Mouse (Mus musculus) adrenal gland, adult 18-20 months (tissue): Measurements from ENCODE around the gene Retreg1. TPM values are rescaled to one million over a fixed set of nuclear protein-coding genes. Genes with fewer than 3 reads are reported as not detected.

Experiments
- DNase-seq, 2 experiments: peaks; one replicate each; pipeline ENCODE4 v3.0.0; 2021 to 2022; ENCODE audit warnings: low spot score in 2 of 2
- total RNA-seq, 2 experiments: library from RNA; stranded (reverse); gene quantifications; 1 replicate in 1 of 2; 2 replicates in 1 of 2; pipeline ENCODE4 v1.2.3; 2021

Gene Retreg1
- total RNA-seq, 2 experiments from 2014 or later = 20.9 to 47.3 TPM

DNA sequence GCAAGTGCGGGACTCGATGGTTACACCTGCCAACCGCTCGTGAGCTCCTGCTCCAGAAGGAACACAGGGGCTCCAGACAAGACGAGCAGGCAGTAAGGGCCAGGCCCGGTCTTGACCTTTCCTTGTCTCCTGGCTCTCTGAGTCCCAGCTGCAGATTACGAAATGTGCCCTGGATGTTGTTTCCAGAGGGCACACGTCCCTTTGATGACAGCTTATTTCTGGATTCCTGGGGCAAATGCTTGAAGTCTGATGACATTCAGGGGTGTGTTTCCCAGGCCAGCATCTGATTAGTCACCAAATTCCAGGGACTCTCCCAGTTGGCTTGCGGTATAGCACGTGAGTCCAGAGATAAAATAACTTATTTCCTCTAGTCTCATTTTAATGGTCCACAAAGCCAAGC lies 72.0 kb downstream of the Retreg1 start:
- peak; percentile 44 to 63 for DNase-seq

DNA sequence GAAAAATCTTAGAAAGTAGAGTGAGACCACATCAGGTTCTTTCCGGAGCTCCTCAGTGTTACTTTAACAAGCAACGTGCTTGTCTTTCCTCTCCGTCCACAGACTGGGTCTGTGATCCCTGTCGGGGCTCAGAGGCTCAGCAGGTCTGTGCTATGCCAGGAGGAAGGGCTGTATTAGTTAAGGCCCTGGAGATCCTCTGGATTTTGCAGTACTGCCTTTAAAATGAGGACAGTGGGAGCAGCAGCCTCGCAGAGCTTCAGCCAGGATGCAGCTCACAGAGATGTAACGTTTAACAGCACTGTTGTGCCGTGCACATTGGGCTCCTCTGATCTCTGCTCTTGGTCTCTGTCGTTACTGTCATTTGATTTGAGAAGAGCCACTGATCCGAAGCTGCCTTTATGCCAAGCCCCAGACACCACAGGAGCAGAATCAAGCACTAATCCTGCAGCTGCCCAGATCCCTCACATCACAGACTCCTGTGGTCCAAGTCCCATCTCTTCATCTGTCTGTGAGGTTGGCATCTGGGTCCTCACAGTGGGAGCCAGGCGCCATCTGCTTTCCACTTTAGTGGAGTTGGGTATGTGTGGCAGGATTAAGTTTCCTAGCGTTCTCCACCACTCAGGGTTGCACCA lies 72.7 kb downstream of the Retreg1 start:
- DNase-seq = no peak

DNA sequence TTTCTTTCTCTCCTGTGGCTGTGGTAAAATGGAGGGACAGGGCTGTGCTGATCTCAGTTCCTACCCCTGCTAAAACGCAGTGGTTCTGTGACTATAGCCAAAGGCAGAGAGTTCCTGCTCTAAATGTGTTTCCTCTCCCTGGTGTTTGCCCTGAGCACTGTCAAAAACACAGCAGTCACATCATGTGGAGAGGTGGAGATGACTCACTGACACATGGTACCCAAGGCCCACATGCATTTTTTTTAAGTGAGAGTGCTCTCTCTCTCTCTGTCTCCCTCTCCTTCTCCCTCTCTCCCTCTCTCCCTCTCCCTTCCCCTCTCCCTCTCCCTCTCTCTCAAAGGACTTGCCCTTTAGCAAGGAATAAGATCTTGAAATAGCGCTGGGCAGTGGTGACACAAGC lies 73.3 kb downstream of the Retreg1 start:
- no peak for DNase-seq

DNA sequence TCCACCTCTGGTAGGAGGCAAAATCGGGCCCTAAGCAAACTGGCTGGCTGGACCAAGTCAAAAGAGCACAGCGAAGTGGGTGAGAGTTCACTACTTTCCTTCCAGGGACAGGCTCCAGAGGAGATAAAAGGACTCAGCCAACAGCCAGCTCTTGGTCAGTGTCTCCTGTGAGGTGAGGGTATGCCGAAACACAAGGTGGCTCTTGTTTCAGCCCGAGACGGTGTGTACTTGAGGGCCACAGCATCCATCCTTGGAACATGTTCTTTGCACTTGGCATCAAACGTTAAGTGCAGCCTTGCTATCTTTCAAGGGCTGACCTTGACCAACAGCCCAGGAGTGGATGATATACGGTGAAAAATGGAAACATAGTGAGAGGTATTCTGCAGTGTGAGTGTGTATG lies 75.7 kb downstream of the Retreg1 start:
- no peak for DNase-seq

DNA sequence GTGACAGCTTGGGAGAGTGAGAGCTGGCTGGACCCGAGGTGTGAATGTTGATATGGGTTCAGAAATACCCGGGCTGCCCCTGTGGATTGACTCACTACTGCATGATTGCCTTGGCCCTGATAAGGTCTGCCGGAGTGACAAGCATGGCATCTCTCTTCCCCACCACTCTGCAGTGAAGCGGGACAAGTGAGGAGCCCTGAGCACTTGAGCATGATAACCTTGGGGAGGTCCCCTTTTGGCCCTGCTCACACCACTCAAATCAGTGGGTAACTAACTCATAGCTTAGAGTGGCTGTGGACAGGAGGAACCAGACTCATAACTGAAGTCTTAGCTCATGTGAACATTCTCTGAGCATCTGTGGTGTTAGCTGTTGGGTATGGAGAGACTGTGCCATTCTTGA lies 77.0 kb downstream of the Retreg1 start:
- DNase-seq = no peak

DNA sequence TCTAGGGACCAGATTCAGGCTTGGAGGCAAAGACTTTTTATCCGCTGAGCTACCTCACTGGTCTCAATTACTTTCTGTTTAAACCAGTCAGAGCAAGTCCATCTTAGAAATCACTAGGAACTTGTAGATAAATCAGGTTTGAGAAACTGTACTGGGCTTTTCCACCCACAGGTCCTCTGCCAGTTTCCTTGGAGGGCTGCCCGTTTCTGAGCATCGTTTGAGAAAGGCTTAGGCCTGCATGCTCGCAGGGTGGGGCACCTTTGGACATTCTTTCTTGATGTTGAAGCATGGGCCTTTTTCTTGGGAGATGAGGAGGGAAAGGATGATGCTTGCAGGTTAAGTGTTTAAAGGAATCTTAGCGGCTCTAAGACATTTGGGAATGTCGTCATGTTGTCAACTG lies 77.9 kb downstream of the Retreg1 start:
- no peak for DNase-seq

DNA sequence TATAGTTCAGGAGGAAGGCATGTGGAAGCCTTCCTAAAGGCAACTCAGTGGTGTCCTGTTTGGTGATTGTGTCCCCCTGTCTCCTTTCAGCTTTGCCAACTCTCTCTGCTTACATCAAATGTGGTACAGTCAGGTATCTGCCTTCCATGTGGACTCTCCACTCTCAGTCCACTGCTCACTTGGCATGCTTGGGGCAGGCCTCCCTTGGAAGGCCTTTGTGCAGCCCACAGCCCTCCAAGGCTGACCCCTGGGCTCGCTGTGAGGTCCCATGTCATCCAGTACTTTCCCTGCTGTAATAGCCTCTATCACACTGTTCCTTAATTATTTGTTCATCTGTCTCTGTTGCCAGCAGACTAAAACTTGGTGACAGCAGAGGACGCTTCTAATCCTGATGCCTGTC lies 79.0 kb downstream of the Retreg1 start:
- no peak for DNase-seq

DNA sequence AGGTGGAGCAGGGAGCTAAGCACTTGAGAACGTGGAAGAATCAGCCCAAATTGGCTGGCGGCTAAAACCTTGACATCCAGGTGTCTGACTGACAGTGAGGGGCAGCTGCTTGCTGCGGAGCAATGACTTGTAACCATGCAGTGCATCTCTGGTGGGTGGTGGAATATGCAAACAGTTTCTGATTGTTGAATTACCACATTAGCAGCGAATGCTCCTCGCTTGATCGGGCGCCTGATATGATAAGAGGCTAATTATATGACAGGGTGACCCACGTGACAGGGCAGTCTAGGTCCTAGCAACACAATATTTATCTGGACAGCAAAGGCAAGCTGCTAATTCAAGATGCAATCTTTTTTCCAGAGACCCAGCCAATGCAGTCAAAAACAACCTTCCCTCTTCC lies 80.9 kb downstream of the Retreg1 start:
- DNase-seq = no peak

DNA sequence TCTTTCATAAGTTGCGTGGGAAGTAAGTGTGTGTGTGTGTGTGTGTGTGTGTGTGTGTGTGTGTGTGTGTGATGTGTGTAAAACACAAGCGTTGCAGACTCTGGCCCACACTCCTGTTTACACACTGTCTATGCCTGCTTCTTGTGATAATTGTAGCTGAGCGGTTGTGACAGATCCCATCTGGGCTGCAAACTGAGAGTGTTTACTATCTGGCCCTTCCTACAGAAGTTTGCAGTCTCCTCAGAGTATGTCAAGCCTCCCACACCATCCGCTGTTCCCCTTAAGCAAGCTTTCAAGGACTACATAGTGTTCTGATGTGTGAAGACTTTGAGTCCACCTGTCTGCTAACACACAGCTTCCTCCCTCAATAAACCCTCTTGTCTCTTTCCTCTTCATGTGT lies 83.2 kb downstream of the Retreg1 start:
- DNase-seq = no peak

DNA sequence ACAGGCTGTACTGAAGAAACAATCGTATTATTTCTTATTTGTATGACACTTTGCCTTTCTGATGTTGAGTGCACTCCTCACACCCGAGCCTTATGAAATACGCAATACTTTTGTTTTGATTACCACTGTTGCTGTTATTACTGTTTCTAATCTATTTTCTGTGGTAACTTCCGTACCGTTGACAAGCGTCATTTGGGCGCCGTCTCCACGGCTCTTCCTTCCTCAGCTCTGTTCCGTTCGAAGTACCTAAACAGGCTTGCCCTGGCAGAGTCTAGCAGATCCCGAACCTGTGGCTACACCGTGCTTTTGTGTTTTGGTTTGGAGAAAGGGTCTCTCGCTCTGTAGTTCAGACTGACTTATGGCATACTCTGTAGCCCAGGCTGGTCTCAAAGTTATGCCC lies 84.1 kb downstream of the Retreg1 start:
- DNase-seq = no peak

DNA sequence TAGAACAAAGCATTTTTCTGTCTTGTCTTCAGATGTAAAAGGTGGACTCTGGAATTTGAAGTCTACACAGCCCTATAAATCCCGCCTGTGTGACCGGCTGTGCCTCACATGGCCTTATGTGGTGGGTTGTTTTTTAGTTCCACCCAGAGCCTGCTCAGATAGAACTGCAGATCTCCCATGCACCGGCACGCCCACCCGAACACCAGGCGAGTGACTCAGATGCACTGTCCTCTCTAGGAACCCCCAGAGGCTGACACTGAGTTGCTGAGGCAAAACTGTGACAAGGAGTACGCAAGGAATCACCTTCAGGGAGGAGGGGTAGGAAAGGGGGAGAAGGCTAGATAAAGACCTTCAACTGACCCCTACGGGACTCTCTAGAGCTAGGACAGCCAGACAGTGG lies 85.0 kb downstream of the Retreg1 start:
- DNase-seq = no peak

DNA sequence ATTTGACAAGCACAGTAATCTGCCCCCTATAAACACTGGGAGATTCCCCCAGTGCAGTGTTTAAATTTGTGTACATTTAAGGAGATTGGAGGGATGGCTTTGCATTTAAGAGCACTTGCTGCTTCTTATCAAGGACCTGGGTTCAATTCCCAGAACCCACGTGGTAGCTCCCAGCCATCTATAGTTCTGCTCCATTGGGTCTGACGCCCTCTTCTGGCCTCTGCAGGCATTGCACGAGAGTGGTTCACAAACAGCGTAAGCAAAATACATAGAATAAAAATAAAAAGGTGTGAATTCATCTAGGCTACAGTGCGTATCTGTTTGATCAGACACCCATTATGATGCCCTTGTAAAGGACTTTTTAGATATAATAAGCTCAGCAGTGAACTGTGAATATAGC lies 85.9 kb downstream of the Retreg1 start:
- no peak for DNase-seq

DNA sequence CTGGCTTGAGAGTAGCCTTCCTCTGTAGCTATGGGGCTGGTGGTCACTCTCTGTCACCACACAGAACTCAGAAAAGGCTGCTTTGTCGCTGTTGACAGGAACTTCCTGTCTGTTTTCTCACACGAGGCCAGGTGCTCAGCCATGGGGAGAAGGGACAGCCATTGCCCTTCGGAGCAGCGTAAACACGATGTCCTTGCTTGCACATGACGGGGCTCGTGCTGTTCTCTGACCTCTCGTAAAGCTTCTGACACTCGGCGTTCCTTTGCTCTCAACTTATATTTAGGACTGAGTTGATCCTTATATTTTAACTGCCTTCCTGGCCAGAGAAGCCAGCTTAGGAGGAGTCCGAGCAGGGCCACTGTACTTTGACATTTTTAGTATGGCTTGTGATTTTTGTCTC lies 86.5 kb downstream of the Retreg1 start:
- DNase-seq = no peak

DNA sequence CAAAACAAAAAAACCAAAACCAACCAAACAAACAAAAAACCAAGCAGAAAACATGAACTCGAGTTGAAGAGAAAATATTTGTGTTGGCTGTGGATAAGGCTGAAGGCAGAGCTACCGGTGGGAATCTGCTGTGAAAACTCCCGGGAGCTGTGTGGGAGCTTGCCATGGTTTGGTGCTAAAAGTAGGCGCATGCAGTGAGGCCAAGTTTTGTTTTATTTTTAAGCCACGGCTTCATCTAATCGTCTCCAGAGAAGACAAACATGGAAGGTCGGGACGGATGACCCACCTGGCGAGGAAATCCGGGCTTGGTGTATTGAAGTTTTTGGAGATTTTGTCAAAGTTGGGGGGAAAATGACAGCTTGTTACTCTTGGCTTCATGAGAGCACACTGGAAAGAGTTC lies 87.0 kb downstream of the Retreg1 start:
- DNase-seq = no peak

DNA sequence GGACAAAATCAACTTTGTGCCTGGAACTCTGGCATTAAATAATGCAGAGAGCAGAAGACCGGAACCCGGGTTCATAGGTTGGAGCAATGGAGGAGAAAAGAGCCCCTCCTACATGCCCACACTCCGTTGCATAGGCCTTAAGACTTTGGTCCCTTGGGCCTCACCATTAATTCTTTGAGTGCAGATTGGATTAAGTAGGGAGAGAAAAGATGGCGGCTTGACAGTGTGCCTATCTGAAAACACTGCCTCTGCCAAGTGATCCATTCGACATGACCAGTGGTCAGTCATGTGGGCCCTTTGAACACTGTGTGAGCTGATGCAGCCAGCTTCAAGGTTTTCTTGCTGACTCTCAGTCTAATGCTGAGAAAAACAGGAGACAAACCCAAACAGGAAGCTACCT lies 87.7 kb downstream of the Retreg1 start:
- no peak for DNase-seq

DNA sequence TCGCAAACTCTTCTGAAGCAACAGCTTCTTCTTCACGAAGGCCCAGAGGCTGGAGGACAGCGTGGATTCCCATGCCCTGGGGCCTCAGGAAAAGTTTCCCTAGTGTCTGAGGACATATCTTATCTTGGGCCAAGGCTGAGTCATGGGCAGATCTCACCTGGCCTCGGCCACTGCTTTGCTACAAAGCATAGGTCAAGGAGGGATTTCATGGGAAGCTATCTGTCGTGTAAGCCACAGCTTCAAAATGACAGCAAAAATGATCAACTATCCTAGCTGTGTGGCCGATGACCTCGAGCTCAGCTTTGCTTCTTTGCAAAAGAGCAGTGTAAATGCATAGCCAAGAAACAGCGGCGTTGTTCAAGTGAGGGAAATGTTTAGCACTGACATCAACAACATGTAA lies 89.5 kb downstream of the Retreg1 start:
- DNase-seq = no peak

DNA sequence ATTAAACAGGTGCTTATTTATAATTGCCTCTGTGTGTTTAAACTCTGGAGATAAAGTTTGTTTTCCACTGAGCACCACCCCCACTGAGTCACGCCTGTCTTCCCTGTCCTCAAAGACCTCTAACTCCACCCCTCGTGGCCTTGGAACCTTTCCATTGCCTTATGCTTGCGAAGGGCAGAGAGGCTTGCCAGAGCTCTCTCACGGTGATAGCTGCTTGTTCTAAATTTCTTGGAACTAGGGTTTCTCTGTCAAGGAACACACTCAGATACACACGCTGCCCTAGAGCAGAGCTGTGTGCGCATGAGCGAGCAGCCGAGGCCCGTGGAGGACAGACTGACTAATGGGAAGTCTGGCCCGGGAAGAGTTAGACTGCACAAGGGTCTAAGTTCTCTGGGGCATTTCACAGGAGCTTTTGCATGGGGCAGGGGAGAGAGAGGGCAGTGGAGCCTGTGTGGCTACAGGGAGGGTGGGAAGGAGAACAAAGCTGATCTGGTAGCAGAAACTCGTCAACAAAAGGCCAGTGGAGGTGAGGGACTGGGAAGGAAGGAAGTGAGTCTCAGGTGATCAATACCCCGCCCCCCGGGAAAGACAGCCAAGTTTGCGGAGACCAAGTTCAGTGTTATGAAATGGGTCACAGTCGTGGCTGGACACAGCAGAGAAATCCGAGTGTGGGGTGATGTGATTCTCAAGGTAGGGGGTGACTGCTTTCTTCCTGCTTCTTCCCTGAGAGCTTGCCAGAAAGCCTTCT lies 90.1 kb downstream of the Retreg1 start:
- DNase-seq = peak; percentile 66 to 77

DNA sequence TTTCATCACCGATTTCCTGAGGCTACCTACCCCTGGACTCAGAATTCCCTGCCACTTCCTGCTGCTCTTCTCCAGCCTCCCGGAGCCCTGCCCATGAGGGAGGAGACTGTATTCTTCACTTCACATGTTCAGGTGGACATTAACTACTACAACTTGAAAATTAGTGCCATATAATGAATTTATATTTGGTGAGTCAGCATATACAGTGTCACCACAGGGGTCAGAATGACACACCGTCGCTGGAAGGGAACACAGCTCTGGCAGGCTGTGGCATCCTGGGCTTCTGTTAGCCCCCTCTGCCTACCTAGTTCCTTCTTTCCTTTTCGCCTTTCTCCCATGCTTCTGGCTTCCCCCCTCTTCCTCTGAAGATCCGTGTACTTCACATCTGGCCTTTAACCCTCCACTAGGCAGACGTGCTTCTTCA lies 90.7 kb downstream of the Retreg1 start:
- no peak for DNase-seq

DNA sequence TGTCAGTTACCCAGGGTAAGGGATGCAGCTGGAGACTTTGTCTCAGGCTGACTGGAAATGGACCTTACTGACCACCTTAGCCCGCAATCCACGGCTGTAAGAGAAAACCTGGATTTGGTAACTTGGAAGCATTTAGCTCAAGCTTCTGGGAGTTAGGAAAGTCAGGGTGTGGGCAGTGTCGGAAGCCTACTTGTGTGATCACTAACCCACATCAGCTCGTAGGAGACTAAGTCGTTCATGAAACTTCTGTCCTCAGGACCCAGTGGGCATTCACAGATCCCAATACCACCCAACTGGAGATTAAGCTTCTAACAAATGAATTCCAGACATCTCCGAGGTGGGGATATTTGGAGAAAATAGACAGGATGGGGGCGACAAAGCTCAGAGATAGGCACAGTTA lies 91.4 kb downstream of the Retreg1 start:
- no peak for DNase-seq

DNA sequence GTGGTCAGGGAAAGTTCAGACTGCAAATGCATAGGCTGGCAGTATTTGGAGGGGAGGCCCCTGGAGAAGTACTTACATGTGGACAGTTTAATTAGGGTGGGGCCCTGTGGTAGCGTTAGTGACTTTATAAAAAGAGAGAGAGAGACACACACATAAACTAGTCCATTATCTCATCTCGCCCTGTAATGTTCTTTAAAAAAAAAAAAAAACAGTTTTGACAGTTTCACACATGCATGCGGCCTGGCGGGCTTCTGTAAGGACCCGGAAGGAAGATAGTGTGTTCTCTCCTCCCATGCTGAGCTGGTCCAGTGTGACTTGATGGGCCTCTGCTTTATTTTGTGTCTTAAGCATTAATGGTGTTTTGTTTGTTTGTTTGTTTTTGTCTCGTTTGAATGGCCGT lies 95.5 kb downstream of the Retreg1 start:
- DNase-seq = no peak

DNA sequence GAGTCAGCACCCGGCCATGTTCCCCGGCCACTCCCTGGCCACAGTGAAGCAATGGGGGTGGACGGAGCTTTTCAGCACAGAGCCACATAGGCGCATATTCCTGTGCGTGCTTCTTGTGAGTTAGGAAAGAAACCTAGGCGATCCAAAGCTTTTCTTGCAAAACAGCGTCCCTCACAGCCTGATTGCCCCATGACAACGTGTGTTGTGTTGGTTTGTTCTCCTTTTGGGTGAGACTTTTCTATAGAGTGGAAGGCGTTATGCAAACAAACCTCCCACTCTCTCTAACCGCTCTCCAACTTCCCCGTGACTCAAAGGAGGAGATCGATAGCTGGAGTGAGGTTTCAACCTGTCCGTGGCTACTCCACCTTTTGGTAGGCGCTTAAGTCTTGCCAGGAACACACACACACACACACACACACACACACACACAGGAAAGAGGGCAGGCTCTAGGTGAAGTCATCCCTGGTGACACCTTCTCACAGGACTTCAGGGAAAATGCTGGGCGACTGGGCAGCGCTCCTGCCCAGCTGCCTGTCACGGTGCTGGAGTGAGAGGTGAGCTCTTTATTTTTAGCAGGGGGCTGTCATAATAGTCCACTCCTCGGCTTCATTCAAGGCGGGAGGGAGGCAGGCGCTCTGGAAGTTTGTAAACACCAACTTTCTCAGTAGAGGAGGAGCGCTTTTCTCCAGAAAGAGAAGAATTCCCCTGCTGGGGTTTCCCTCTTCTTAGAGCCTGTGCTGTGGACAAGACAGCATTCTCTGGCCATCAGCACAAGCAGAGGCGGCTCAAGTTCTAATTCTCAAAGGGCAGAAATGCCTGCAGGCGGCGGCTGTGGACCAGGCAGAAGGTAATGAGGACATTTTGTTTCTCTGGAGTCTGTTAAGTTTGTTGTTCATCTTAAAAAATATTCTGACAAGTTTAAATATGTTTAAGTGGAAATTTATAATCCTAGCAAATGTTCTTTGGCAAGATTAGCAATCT lies 97.7 kb downstream of the Retreg1 start:
- DNase-seq = no peak

DNA sequence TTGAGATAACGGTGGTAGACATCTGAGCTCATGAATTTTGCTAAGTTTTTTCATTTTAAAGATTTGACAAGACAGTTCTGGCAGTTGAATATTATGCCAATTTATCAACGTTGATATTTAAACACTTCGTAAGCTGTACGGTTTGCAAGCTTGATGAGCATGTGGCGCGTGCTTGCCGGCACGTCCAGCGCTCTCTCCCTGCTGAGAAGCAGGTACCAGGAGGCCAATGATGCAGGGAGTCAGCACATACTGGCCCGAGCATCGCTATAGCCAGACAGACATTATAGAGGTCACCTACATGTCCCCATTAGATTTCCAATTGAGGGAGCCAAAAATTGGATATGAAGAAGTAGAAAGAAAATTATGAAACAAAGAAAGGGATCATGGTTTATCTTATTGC lies 98.5 kb downstream of the Retreg1 start:
- DNase-seq = no peak
